Mouse (Mus musculus): ENCODE data around the gene Dgkg. TPM values are rescaled to one million over a fixed set of nuclear protein-coding genes. Genes with fewer than 3 reads are reported as not detected.
A peak's percentile ranks its signal among the peaks of the same experiment; 100 is the strongest.

Gene Dgkg
- polyA plus RNA-seq, 1 experiment from 2014 or later: 1.2 TPM

DNA sequence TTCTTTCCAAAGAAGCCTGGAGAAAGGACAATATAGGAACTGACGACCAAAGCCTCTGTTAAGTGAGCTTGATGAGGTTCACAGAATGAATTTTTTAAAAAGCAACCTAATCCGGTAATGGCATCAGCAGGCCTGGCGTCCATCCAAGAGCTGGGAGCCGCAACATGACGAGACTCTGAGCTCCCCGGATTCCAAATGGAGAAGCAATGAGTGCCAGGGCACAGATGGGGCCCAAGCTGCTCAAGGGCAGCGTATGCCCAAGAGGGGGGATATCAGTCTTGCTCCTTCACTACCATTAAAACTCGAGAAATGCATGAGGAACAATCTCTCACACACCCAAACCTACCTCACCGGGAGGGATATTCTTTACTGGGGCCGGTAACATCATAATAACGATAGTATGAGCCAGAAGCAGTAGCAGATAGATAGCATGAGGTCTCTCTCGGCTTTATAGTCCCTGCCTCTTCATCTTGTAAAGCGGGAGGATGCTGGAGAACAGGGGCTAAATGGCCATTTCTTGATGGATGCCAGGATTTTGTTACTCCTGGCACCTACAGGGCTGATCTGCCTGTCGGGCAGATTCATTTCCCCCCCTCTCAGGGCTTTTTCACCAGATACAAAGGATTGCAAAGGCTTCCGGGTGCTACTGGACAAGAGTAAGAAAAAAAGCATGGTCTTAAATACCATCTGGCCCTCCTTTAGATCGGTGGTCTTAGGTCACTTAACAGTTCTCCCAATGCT is 226.6 kb downstream of the Dgkg start:
- Histone ChIP-seq H3K9ac (replicated peaks; ENCODE audit: low read depth) (no peak overlapping the region), H3K27ac (ENCODE audit: low read length) (no peak overlapping the region), H3K4me2 (replicated peaks; ENCODE audit: low read depth, low read length) (no peak overlapping the region), H3K4me1 (ENCODE audit: insufficient read depth, low read depth, low read length) (no peaks in the 10 kb centered on the region; the same call in 1 of the 2 replicates), H3K27me3 (replicated peaks; ENCODE audit: insufficient read depth, low read length) (no peaks in the 10 kb centered on the region), H3K36me3 (ENCODE audit: insufficient read depth, low read length) (no peaks in the 10 kb centered on the region), H3K9me3 (ENCODE audit: low read length) (no peaks in the 10 kb centered on the region), H3K4me3 (ENCODE audit: low read depth, low read length) (no peak overlapping the region)
- ATAC-seq: no peak
- no peak for DNase-seq (ENCODE audit: low spot score)
- TF ChIP-seq CTCF (IDR thresholded peaks at IDR 0.05) (no peak), EP300 (IDR thresholded peaks at IDR 0.05) (no peak)
- WGBS: 47% methylated on average over 16 of the region's 16 CpGs

DNA sequence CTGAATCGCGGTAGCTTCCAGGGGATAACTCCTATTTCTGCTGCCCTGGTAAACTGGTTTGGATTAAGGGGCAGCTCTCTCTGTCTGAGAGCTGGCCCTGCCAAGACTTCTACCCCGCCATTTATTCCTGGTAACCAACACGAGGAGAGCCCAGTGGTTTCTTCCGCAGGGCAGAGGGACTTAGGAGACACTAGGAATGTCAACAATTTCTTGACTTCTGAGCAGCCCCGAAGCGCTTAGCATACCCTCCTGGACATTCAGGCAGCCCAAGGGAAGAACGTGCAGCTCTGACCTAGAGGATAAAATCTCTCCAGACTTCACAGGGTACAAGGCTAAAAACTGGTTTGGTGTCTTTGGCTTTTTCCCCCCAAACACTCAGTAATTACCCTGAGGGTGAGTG is 227.6 kb downstream of the Dgkg start:
- H3K9me3 ChIP-seq (ENCODE audit: low read length): no peaks in the 10 kb centered on the region
- H3K27ac ChIP-seq (ENCODE audit: low read length): peak overlapping the region; percentile 11; the same call in 1 of the 2 replicates
- no peak for TF ChIP-seq EP300 (IDR thresholded peaks at IDR 0.05)
- TF ChIP-seq CTCF (IDR thresholded peaks at IDR 0.05): no peak
- no peaks in the 10 kb centered on the region; the same call in 1 of the 2 replicates for H3K4me1 ChIP-seq (ENCODE audit: insufficient read depth, low read depth, low read length)
- peak overlapping the region; percentile 43 for H3K4me2 ChIP-seq (replicated peaks; ENCODE audit: low read depth, low read length)
- no peak overlapping the region for H3K4me3 ChIP-seq (ENCODE audit: low read depth, low read length)
- DNase-seq (ENCODE audit: low spot score): no peak
- WGBS: 14% methylated on average over 8 of the region's 8 CpGs
- no peaks in the 10 kb centered on the region for H3K27me3 ChIP-seq (replicated peaks; ENCODE audit: insufficient read depth, low read length)
- no peak for ATAC-seq
- no peak overlapping the region for H3K9ac ChIP-seq (replicated peaks; ENCODE audit: low read depth)
- H3K36me3 ChIP-seq (ENCODE audit: insufficient read depth, low read length): no peaks in the 10 kb centered on the region

DNA sequence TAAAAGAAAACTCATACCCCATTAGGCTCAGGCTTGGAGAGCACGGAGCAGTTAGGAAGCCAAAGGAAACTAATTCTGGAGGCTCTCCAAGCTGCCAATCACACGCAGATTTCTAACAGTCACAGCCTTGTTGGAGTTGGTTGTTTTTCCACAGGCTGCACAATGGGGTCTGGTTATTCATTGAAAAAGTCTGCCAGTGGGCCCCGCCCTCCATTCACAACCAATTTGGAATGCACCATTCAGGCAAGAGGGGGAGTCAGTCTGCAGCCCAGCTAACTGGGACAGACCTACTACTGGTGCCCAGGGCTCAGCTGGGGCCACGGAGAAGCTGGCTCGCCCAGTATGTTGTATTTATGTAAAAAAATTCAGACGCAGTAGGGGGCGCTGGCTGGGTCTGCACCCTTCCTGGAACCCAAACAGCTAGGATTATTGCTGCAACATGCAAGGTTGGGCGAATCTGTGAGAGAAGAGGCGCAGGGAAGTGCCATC is 228.1 kb downstream of the Dgkg start:
- H3K27ac ChIP-seq (ENCODE audit: low read length): peak overlapping the region; percentile 11; the same call in 1 of the 2 replicates
- no peaks in the 10 kb centered on the region; the same call in 1 of the 2 replicates for H3K4me1 ChIP-seq (ENCODE audit: insufficient read depth, low read depth, low read length)
- no peak overlapping the region for H3K4me3 ChIP-seq (ENCODE audit: low read depth, low read length)
- H3K9me3 ChIP-seq (ENCODE audit: low read length): no peaks in the 10 kb centered on the region
- DNase-seq (ENCODE audit: low spot score) (peak; percentile 90), ATAC-seq (peak; percentile 89)
- no peaks in the 10 kb centered on the region for H3K36me3 ChIP-seq (ENCODE audit: insufficient read depth, low read length)
- H3K4me2 ChIP-seq (replicated peaks; ENCODE audit: low read depth, low read length): peak overlapping the region; percentile 43
- TF ChIP-seq CTCF (IDR thresholded peaks at IDR 0.05) (peak; percentile 61), EP300 (IDR thresholded peaks at IDR 0.05) (no peak)
- H3K27me3 ChIP-seq (replicated peaks; ENCODE audit: insufficient read depth, low read length): no peaks in the 10 kb centered on the region
- no peak overlapping the region for H3K9ac ChIP-seq (replicated peaks; ENCODE audit: low read depth)
- 5% methylated on average over 9 of the region's 9 CpGs for WGBS

- no peaks in the 10 kb centered on the region for H3K27me3 ChIP-seq (replicated peaks; ENCODE audit: insufficient read depth, low read length)
- H3K36me3 ChIP-seq (ENCODE audit: insufficient read depth, low read length): no peaks in the 10 kb centered on the region
- no peak for DNase-seq (ENCODE audit: low spot score)
- TF ChIP-seq CTCF (IDR thresholded peaks at IDR 0.05): no peak
- TF ChIP-seq EP300 (IDR thresholded peaks at IDR 0.05): no peak
- WGBS: 67% methylated on average over 7 of the region's 7 CpGs
- no peak overlapping the region for H3K9ac ChIP-seq (replicated peaks; ENCODE audit: low read depth)
- H3K4me3 ChIP-seq (ENCODE audit: low read depth, low read length): no peak overlapping the region
- H3K9me3 ChIP-seq (ENCODE audit: low read length): no peaks in the 10 kb centered on the region
- no peaks in the 10 kb centered on the region; the same call in 1 of the 2 replicates for H3K4me1 ChIP-seq (ENCODE audit: insufficient read depth, low read depth, low read length)
- no peak overlapping the region for H3K27ac ChIP-seq (ENCODE audit: low read length)
- ATAC-seq: no peak
- H3K4me2 ChIP-seq (replicated peaks; ENCODE audit: low read depth, low read length): no peak overlapping the region
Observed at GRCm38 (mm10) chr16:22426866-22427265, 230.2 kb downstream of the Dgkg start.

DNA sequence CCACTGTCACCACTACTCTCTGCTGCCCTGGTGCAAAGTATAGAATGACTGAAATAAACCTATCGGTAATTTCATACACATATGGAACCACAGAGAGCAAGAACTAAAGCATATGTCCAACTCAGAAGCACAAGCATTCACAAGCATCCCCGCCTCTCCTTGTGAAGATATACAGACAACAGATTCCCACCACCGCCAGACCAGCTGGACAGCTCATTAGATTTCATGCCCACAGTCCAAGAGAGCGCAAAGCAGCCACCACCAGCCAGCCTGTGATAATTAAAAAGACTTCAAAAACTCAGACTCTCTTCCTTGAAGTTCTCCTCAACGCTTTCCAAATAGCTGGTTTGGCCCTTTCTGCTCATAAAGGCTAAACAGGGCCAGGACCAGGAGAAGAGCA is 234.8 kb downstream of the Dgkg start:
- Histone ChIP-seq H3K9me3 (ENCODE audit: low read length) (no peaks in the 10 kb centered on the region), H3K27me3 (replicated peaks; ENCODE audit: insufficient read depth, low read length) (no peaks in the 10 kb centered on the region), H3K27ac (ENCODE audit: low read length) (no peak overlapping the region), H3K4me1 (ENCODE audit: insufficient read depth, low read depth, low read length) (no peaks in the 10 kb centered on the region), H3K9ac (replicated peaks; ENCODE audit: low read depth) (no peak overlapping the region), H3K4me2 (replicated peaks; ENCODE audit: low read depth, low read length) (no peak overlapping the region), H3K36me3 (ENCODE audit: insufficient read depth, low read length) (no peaks in the 10 kb centered on the region), H3K4me3 (ENCODE audit: low read depth, low read length) (no peak overlapping the region)
- DNase-seq (ENCODE audit: low spot score) (no peak), ATAC-seq (no peak)
- TF ChIP-seq EP300 (IDR thresholded peaks at IDR 0.05) (no peak), CTCF (IDR thresholded peaks at IDR 0.05) (no peak)
- WGBS: 78% methylated on average over 5 of the region's 5 CpGs

Small RNA genes lying within 50 kb of the gene (microRNA-seq; reads per million reads assigned to microRNA genes)
- gene Mir6362 (not detected), gene Mir8095 (not detected)

Other genes starting within 250 kb of the Dgkg start
- gene Etv5, start 217.5 kb downstream of the Dgkg start, polyA plus RNA-seq (2015; fragmentation: Nextera tagmentation; extraction: Ambion mirVana): 76.7 and 78.5 TPM in 2 replicates
- gene Crygs, start 154.4 kb upstream of the Dgkg start, polyA plus RNA-seq (2015; fragmentation: Nextera tagmentation; extraction: Ambion mirVana): 0.15 TPM in 1 of 2 replicates, not detected in the other
- gene Tbccd1, start 200.4 kb upstream of the Dgkg start, polyA plus RNA-seq (2015; fragmentation: Nextera tagmentation; extraction: Ambion mirVana): 15.3 and 16.0 TPM in 2 replicates
- gene Dnajb11, start 200.6 kb upstream of the Dgkg start, polyA plus RNA-seq (2015; fragmentation: Nextera tagmentation; extraction: Ambion mirVana): 82.8 and 86.9 TPM in 2 replicates
- 1.6 and 3.0 TPM in 2 replicates for gene Ahsg, start 234.1 kb upstream of the Dgkg start, polyA plus RNA-seq (2015; fragmentation: Nextera tagmentation; extraction: Ambion mirVana)